Mouse (Mus musculus) forebrain, embryonic 10.5 days (tissue): ENCODE data around the gene Olfr711. TPM values are rescaled to one million over a fixed set of nuclear protein-coding genes. Genes with fewer than 3 reads are reported as not detected.
"Not testable (repeated sequence)": the region's sequence is repeated elsewhere in the genome, so short reads cannot be mapped to it uniquely, and the experiment has no call there.

Experiments
- DNase-seq: peaks from one replicate; pipeline ENCODE4 v3.0.0-alpha.2; 2017; ENCODE audit warnings: low spot score; ENCODE audit errors: extremely low spot score
- H3K27ac ChIP-seq: fragments of 300-500 bp; sonication (generic); 2 replicates; pipeline ENCODE4 v1.5.1; 2016; ENCODE audit warnings: mild to moderate bottlenecking
- H3K27me3 ChIP-seq: fragments of 300-500 bp; sonication (generic); 2 replicates; pipeline ENCODE4 v1.6.1; 2016; ENCODE audit warnings: mild to moderate bottlenecking; ENCODE audit not compliant: poor library complexity, severe bottlenecking
- H3K36me3 ChIP-seq: fragments of 300-500 bp; sonication (generic); replicated peaks from 2 replicates; pipeline ENCODE4 v1.6.1; 2016; ENCODE audit warnings: mild to moderate bottlenecking, moderate library complexity
- H3K4me1 ChIP-seq: fragments of 300-500 bp; sonication (generic); 2 replicates; pipeline ENCODE4 v1.6.1; 2016
- H3K4me3 ChIP-seq: fragments of 300-500 bp; sonication (generic); 2 replicates; pipeline ENCODE4 v1.5.1; 2016; ENCODE audit warnings: mild to moderate bottlenecking, moderate library complexity
- H3K9me3 ChIP-seq: fragments of 300-500 bp; sonication (generic); 2 replicates; pipeline ENCODE4 v1.6.1; 2016; ENCODE audit warnings: mild to moderate bottlenecking, moderate library complexity
- WGBS: fragments of 180-500 bp; shearing (Covaris S2); methylation state at CpG from one replicate; pipeline ENCODE4 v1.1.7; 2016; 5-methylcytosine and 5-hydroxymethylcytosine counted together
- polyA plus RNA-seq: library from polyadenylated mRNA; unstranded; fragments of >200 nt; fragmentation: Nextera tagmentation; extraction: Ambion mirVana; gene quantifications from 2 replicates; pipeline ENCODE4 v1.2.1, GENCODE M21; 2016

Gene Olfr711
- not detected in 2 replicates for polyA plus RNA-seq

DNA sequence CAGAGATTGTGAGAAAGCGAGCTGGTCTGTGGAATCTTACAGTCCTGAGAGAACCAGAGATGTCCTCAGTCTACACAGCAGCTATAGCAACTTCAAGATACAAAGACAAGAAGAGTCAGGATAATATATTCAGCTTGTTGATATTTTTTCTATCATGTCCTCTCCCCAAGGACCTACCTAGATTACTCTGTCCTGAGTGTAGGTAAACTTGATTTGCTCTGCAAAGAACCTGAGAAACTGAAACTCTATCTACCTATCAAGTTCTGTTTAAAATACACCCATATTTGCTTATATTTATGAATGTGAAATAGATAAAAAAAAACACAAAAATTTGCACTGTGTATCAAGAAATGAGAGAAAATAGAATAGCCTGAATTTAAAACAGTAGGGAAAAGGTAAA lies at the start of gene Olfr711:
Gene Olfr711, minus strand, starts transcription at position 101 of the 400 bp plus-strand sequence.
- DNase-seq = no peak
- WGBS = 70% methylated on average over 1 of the region's 1 CpGs
- no peaks in the 10 kb centered on the region for H3K36me3 ChIP-seq
- no peaks in the 10 kb centered on the region for H3K27me3 ChIP-seq
- no peaks in the 10 kb centered on the region for H3K4me1 ChIP-seq
- H3K27ac ChIP-seq = no peak within 1 kb of the TSS
- H3K4me3 ChIP-seq = no peak within 1 kb of the TSS
- H3K9me3 ChIP-seq = no peaks in the 10 kb centered on the region

DNA sequence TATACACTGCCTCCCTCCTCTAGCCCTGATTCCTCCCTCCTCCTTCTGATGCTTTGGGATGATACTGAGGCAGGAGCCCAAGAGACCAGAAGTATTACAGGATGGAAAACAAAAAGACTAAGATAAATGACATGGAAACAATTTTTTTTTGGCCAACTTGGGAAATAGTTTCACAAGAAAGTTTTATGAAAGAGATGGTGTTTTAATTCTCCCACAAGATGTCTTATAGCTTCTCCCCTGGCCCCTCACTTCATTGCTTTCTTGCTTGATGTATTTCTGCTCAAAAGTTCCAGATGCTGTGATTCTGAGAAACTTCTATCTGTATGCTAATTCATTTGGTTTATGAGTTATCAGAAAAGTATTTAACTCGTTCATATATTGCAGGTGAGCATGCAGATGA lies 30.7 kb upstream of the Olfr711 start, which contains the start of gene Olfr2:
Gene Olfr2, minus strand, starts transcription at position 101 of the 400 bp plus-strand sequence.
- no peaks in the 10 kb centered on the region for H3K4me1 ChIP-seq
- no peak within 1 kb of the TSS for H3K4me3 ChIP-seq
- 67% methylated on average over 1 of the region's 1 CpGs for WGBS
- no peak for DNase-seq
- H3K36me3 ChIP-seq = no peaks in the 10 kb centered on the region
- H3K9me3 ChIP-seq = no peaks in the 10 kb centered on the region; the same call in 1 of the 2 replicates
- no peaks in the 10 kb centered on the region for H3K27me3 ChIP-seq
- H3K27ac ChIP-seq = no peak within 1 kb of the TSS

- Histone ChIP-seq H3K4me3 (no peak overlapping the region), H3K36me3 (no peaks in the 10 kb centered on the region), H3K27me3 (no peaks in the 10 kb centered on the region), H3K4me1 (no peaks in the 10 kb centered on the region), H3K27ac (no peak overlapping the region), H3K9me3 (no peaks in the 10 kb centered on the region; the same call in 1 of the 2 replicates)
- WGBS = 72% methylated on average over 3 of the region's 3 CpGs
- DNase-seq = no peak
Measured at GRCm38 (mm10) chr7:107004169-107004568, 28.9 kb upstream of the Olfr711 start.

- no peak for DNase-seq
- no peaks in the 10 kb centered on the region for H3K4me1 ChIP-seq
- no peaks in the 10 kb centered on the region for H3K36me3 ChIP-seq
- H3K9me3 ChIP-seq = no peaks in the 10 kb centered on the region; the same call in 1 of the 2 replicates
- 94% methylated on average over 7 of the region's 7 CpGs for WGBS
- no peak overlapping the region for H3K4me3 ChIP-seq
- no peaks in the 10 kb centered on the region for H3K27me3 ChIP-seq
- H3K27ac ChIP-seq = no peak overlapping the region
Measured at GRCm38 (mm10) chr7:107000798-107001197, 25.5 kb upstream of the Olfr711 start.

DNA sequence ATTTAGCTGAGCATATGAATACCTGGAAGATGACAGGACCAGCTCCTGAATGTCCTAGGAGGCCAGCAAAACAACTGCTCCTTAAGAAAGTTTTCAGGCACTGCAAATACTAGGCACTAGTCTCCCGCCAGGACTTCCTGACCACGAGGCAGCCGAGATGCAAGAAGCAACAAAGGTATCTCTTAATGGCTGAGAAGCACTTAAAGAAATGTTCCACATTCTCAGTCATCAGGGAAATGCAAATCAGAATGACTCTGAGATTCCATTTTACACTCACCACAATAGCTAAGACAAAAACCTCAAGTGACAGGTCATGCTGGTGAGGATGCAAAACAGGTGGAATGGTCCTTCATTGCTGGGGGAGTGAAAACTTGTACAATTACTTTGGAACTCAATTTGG lies 10.0 kb upstream of the Olfr711 start:
- peaks cover 7% of the 10 kb centered on the region; the same call in 1 of the 2 replicates for H3K9me3 ChIP-seq
- 87% methylated on average over 3 of the region's 3 CpGs for WGBS
- H3K4me3 ChIP-seq = no peak overlapping the region
- H3K27me3 ChIP-seq = no peaks in the 10 kb centered on the region
- no peaks in the 10 kb centered on the region for H3K4me1 ChIP-seq
- H3K36me3 ChIP-seq = no peaks in the 10 kb centered on the region
- H3K27ac ChIP-seq = no peak overlapping the region
- no peak for DNase-seq

DNA sequence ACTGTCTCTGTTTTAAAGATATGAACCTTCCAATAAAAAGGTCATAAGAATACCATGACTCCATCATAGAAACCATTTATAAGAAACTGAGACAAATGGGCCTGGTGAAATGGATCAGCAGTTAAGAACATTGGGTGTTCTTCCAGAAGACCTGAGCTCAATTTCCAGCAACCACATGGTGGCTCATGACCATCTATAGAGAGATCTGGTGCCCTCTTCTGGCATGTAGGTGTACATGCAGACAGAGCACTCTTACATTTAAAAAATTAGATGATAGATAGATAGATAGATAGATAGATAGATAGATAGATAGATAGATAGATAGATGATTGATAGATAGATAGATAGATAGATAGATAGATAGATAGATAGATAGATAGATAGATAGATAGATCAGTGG lies 7.8 kb downstream of the Olfr711 start:
- DNase-seq, H3K27ac ChIP-seq, H3K9me3 ChIP-seq, H3K4me1 ChIP-seq, H3K36me3 ChIP-seq, H3K4me3 ChIP-seq, H3K27me3 ChIP-seq: not testable (repeated sequence)

DNA sequence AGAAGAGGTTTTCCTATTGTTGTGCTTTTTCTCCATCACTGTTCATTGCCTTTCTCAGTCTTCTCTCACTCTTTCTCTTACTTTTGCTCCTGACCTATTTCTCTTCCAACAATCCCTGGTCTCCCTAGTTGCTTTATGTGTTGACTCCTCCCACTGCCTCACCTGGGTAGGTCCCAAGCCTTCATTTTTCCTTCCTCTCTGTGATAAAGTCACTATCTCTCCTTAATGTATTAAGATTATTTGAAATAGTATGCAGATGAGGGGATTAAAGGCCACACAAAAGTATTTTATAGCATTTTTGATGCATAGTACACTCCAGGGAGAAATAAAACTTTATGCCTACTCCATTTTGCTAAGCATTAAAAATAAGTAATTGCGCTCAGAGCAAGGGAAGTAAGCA lies 11.4 kb downstream of the Olfr711 start, which contains the start of gene Olfr6:
Gene Olfr6, minus strand, starts transcription at position 101 of the 400 bp plus-strand sequence.
- 84% methylated on average over 1 of the region's 1 CpGs for WGBS

GRCm38 (mm10) chr7:106948212-106948611 lies 27.0 kb downstream of the Olfr711 start, which contains the start of gene Olfr710:
TSS of gene Olfr710 (minus strand) at chr7:106948312.
- Histone ChIP-seq H3K4me1 (no peaks in the 10 kb centered on the region), H3K27me3 (no peaks in the 10 kb centered on the region), H3K4me3 (no peak within 1 kb of the TSS), H3K27ac (no peak within 1 kb of the TSS), H3K9me3 (no peaks in the 10 kb centered on the region), H3K36me3 (no peaks in the 10 kb centered on the region)
- WGBS = 85% methylated on average over 3 of the region's 3 CpGs
- no peak for DNase-seq

More for the DNA sequence above, 11.4 kb downstream of the Olfr711 start, which contains the start of gene Olfr6:
- no peaks in the 10 kb centered on the region for H3K9me3 ChIP-seq
- H3K27me3 ChIP-seq = no peaks in the 10 kb centered on the region
- no peaks in the 10 kb centered on the region for H3K36me3 ChIP-seq
- H3K27ac ChIP-seq = no peak within 1 kb of the TSS
- H3K4me1 ChIP-seq = no peaks in the 10 kb centered on the region
- DNase-seq = no peak
- no peak within 1 kb of the TSS for H3K4me3 ChIP-seq

DNA sequence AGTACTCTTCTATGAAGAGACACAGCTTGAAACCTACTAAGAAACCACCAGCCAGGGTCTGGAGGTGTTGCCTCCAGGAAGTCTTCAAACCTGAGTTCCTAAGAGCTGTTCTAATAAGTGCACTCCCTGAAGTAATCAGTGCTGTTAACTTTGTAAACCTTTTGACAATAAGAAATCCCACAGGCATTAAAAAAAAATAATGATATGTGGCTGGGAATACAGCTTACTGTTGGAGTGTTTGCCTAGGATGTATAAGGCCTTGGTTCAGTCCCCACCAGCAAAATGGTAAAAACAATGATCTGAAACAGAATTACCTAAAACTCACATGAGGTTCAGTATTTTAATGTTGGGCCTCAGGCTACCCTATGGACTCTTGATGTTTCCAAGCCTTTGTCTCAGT lies 43.1 kb downstream of the Olfr711 start, which contains the start of gene Olfr709-ps1:
Gene Olfr709-ps1, minus strand, starts transcription at position 101 of the 400 bp plus-strand sequence.
- H3K36me3 ChIP-seq = no peaks in the 10 kb centered on the region
- H3K4me1 ChIP-seq = no peaks in the 10 kb centered on the region
- no peak within 1 kb of the TSS for H3K27ac ChIP-seq
- H3K27me3 ChIP-seq = no peaks in the 10 kb centered on the region
- no peaks in the 10 kb centered on the region for H3K9me3 ChIP-seq
- no peak within 1 kb of the TSS for H3K4me3 ChIP-seq
- DNase-seq = no peak

GRCm38 (mm10) chr7:106920961-106921360 lies 54.3 kb downstream of the Olfr711 start:
- H3K27ac ChIP-seq, H3K27me3 ChIP-seq, H3K36me3 ChIP-seq, H3K4me1 ChIP-seq, DNase-seq, H3K9me3 ChIP-seq, H3K4me3 ChIP-seq: not testable (repeated sequence)
- WGBS = 93% methylated on average over 7 of the region's 7 CpGs

Other genes with a start within 250 kb of the Olfr711 start
- not detected in 2 replicates for gene Olfr697, start 233.0 kb downstream of the Olfr711 start, polyA plus RNA-seq
- gene Olfr698, start 220.1 kb downstream of the Olfr711 start, polyA plus RNA-seq = not detected in 2 replicates
- gene Olfr699, start 182.3 kb downstream of the Olfr711 start, polyA plus RNA-seq = not detected in 2 replicates
- not detected in 2 replicates for gene Olfr700, start 166.6 kb downstream of the Olfr711 start, polyA plus RNA-seq
- not detected in 2 replicates for gene Olfr701, start 161.3 kb downstream of the Olfr711 start, polyA plus RNA-seq
- gene Olfr702, start 141.6 kb downstream of the Olfr711 start, polyA plus RNA-seq = not detected in 2 replicates
- not detected in 2 replicates for gene Olfr703, start 132.1 kb downstream of the Olfr711 start, polyA plus RNA-seq
- gene Olfr704, start 112.3 kb downstream of the Olfr711 start, polyA plus RNA-seq = not detected in 2 replicates
- gene Olfr705, start 98.6 kb downstream of the Olfr711 start, polyA plus RNA-seq = not detected in 2 replicates
- not detected in 2 replicates for gene Olfr706, start 87.3 kb downstream of the Olfr711 start, polyA plus RNA-seq
- not detected in 2 replicates for gene Olfr707, start 74.2 kb downstream of the Olfr711 start, polyA plus RNA-seq
- gene Olfr1532-ps1, start 67.5 kb downstream of the Olfr711 start, polyA plus RNA-seq = not detected in 2 replicates
- not detected in 2 replicates for gene Olfr709-ps1, start 43.2 kb downstream of the Olfr711 start, polyA plus RNA-seq
- gene Olfr710, start 27.1 kb downstream of the Olfr711 start, polyA plus RNA-seq = not detected in 2 replicates
- gene Olfr6, start 11.5 kb downstream of the Olfr711 start, polyA plus RNA-seq = not detected in 2 replicates
- not detected in 2 replicates for gene Olfr2, start 30.6 kb upstream of the Olfr711 start, polyA plus RNA-seq
- not detected in 2 replicates for gene Olfr713, start 55.7 kb upstream of the Olfr711 start, polyA plus RNA-seq
- not detected in 2 replicates for gene Olfr714, start 95.5 kb upstream of the Olfr711 start, polyA plus RNA-seq
- gene Olfr17, start 117.8 kb upstream of the Olfr711 start, polyA plus RNA-seq = not detected in 2 replicates
- gene Olfr715b, start 134.9 kb upstream of the Olfr711 start, polyA plus RNA-seq = not detected in 2 replicates
- gene Olfr715, start 155.6 kb upstream of the Olfr711 start, polyA plus RNA-seq = not detected in 2 replicates
- gene Olfr716, start 162.9 kb upstream of the Olfr711 start, polyA plus RNA-seq = not detected in 2 replicates
- gene Nlrp14, start 191.5 kb upstream of the Olfr711 start, polyA plus RNA-seq = not detected in 2 replicates
- gene Rbmxl2, start 234.0 kb upstream of the Olfr711 start, polyA plus RNA-seq = not detected in 2 replicates